Mouse (Mus musculus) C2C12 (cell line): ENCODE measurements around the gene Fam71b. TPM values are rescaled to one million over a fixed set of nuclear protein-coding genes. Genes with fewer than 3 reads are reported as not detected.
"Not testable (repeated sequence)": the region's sequence is repeated elsewhere in the genome, so short reads cannot be mapped to it uniquely, and the experiment has no call there.

ENCODE experiments used
- H3K27me3 ChIP-seq: one replicate; pipeline ENCODE4 v1.6.1; 2011; ENCODE audit not compliant: control insufficient read depth, insufficient read depth, insufficient read length
- H3K36me3 ChIP-seq: one replicate; pipeline ENCODE4 v1.6.1; 2011; ENCODE audit not compliant: control insufficient read depth, insufficient read depth
- H3K4me3 ChIP-seq: one replicate; pipeline ENCODE4 v1.5.1; 2011; ENCODE audit warnings: mild to moderate bottlenecking, control low read depth; ENCODE audit not compliant: poor library complexity, insufficient read depth, severe bottlenecking
- H3K79me2 ChIP-seq: one replicate; pipeline ENCODE4 v1.6.1; 2011; ENCODE audit not compliant: control insufficient read depth, insufficient read depth
- H3K79me3 ChIP-seq: one replicate; pipeline ENCODE4 v1.6.1; 2011; ENCODE audit warnings: low read depth, control low read depth
- H3ac ChIP-seq: one replicate; pipeline ENCODE3; 2011; ENCODE audit warnings: low read depth; ENCODE audit not compliant: control insufficient read depth, insufficient read length
- CEBPB ChIP-seq: IDR thresholded peaks from one replicate; pipeline ENCODE4 v1.6.1; 2011; ENCODE audit warnings: low read depth, mild to moderate bottlenecking, control low read depth, moderate library complexity
- CTCF ChIP-seq: IDR thresholded peaks from one replicate; pipeline ENCODE4 v1.5.1; 2011; ENCODE audit not compliant: control insufficient read depth, insufficient read depth, insufficient read length
- FOSL1 ChIP-seq: IDR thresholded peaks from one replicate; pipeline ENCODE4 v1.8.0; 2011; ENCODE audit warnings: mild to moderate bottlenecking, low read length; ENCODE audit not compliant: poor library complexity, insufficient read depth, severe bottlenecking
- MAX ChIP-seq: IDR thresholded peaks from one replicate; pipeline ENCODE4 v1.6.1; 2011; ENCODE audit warnings: mild to moderate bottlenecking, control low read depth
- MYOD1 ChIP-seq: IDR thresholded peaks from one replicate; pipeline ENCODE4 v1.6.1; 2011; ENCODE audit warnings: low read depth; ENCODE audit not compliant: control insufficient read depth, insufficient read length
- MYOG ChIP-seq: IDR thresholded peaks from one replicate; pipeline ENCODE4 v1.6.1; 2011; ENCODE audit not compliant: control insufficient read depth, insufficient read length; ENCODE audit errors: extremely low read depth
- USF1 ChIP-seq: IDR thresholded peaks from one replicate; pipeline ENCODE4 v1.6.1; 2011; ENCODE audit warnings: low read depth, mild to moderate bottlenecking, control low read depth, moderate library complexity
- polyA plus RNA-seq: library from polyadenylated mRNA; unstranded; fragments of >200 nt; fragmentation: generic; extraction: Trizol; gene quantifications from one replicate; pipeline ENCODE4 v1.2.1, GENCODE M21; 2012; ENCODE audit warnings: missing spikeins

Fam71b gene
- polyA plus RNA-seq, 1 experiment = 0.20 TPM

DNA sequence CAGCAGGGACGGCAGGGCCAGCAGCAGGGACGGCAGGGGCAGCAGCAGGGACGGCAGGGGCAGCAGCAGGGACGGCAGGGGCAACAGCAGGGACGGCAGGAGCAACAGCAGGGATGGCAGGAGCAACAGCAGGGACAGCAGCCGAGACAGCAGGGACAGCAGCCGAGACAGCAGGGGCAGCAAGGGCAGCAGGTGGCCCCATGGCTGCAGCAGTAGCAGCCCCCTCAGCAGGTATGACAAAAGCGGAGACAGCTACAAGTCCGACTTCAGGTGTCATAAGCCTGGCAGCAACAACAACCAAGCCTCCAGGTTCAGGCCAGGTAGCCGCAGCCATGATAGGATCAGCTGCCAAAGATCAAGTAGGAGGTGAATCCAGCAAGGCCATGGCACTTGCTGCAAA is 10.4 kb downstream of the Fam71b start:
- Histone ChIP-seq H3K36me3 (no peaks in the 10 kb centered on the region), H3ac (no peak overlapping the region), H3K79me2 (no peaks in the 10 kb centered on the region), H3K4me3 (no peak overlapping the region), H3K27me3 (no peaks in the 10 kb centered on the region), H3K79me3 (no peaks in the 10 kb centered on the region)
- no peak for TF ChIP-seq MYOG
- TF ChIP-seq CEBPB = no peak
- TF ChIP-seq MAX = no peak

DNA sequence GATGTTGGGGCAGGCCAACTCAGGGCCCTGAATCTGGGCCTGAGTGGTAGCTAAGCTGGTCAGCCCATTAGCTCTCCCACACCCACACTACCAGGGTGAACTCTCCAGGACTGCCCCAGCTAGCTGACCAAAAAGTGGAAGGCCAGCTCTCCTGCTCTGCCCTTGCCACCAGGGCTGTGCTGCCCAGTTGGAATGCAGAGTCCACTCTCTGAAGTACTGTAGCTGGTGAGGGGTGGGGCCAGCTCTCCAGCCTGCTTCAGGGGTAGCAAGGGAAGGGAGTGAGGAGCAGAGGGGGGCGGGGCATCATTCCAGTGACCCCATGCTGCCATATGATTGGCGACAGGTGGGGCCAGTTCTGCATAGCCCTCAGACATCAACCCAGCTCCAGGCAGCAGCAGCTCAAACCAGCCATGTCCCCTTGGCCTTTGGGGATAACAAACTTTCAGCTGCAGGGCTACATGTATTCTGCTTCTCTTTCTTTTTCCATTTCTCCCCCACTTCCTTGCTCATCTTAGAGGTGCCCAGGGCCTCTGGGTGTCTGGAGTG is 13.7 kb downstream of the Fam71b start:
- Histone ChIP-seq H3ac (no peak overlapping the region), H3K27me3 (no peaks in the 10 kb centered on the region), H3K79me3 (no peaks in the 10 kb centered on the region), H3K36me3 (no peaks in the 10 kb centered on the region), H3K4me3 (no peak overlapping the region), H3K79me2 (no peaks in the 10 kb centered on the region)
- TF ChIP-seq MYOD1 (no peak), USF1 (no peak), MAX (no peak), FOSL1 (no peak), CEBPB (no peak)

DNA sequence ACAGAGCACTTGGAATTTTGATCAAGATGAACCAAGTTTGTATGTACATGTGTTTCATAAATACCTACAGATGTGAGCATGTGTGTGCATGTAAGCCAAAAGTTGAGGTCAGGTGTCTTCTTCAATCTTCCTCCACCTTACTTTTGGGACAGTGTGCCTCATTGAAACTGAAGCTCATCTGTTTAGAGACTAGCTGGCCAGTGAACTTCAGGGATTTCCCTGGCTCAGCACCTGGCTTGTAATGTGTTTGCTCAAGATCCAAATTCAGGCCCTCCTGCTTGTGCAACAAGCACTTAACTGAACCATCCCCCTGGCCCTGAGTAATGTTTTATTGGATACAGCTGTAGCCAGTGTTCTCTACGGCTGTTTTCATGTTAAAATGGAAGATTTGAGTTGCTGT is 22.1 kb downstream of the Fam71b start:
- no peaks in the 10 kb centered on the region for H3K27me3 ChIP-seq
- H3K36me3 ChIP-seq = no peaks in the 10 kb centered on the region

DNA sequence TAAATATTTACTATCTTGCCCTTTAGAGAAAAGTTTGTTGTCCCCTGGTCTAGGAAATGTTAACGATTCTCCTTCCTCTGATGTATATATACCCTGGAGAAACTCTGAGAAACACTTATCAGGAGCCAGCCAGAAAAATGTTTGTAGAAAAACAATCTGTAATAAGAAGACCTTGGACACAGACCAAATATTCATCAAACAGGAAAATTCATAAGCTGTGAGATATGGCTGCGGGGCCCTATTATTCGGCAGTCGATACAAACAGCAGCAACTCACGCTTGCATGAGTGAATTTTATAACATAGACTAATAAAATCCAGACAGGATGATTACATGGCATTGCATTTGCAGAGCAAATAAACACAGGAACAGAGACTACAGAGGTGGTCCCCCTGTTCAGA is 22.5 kb downstream of the Fam71b start:
- Histone ChIP-seq H3K36me3 (no peaks in the 10 kb centered on the region), H3K79me2 (no peaks in the 10 kb centered on the region), H3K4me3 (no peak overlapping the region), H3ac (no peak overlapping the region), H3K27me3 (no peaks in the 10 kb centered on the region), H3K79me3 (no peaks in the 10 kb centered on the region)
- TF ChIP-seq MAX (no peak), MYOG (no peak), FOSL1 (no peak), MYOD1 (no peak), CEBPB (no peak), CTCF (no peak)

More for the DNA sequence above, 22.1 kb downstream of the Fam71b start:
- no peaks in the 10 kb centered on the region for H3K79me2 ChIP-seq
- H3K79me3 ChIP-seq = no peaks in the 10 kb centered on the region
- no peak overlapping the region for H3ac ChIP-seq
- H3K4me3 ChIP-seq = no peak overlapping the region
- TF ChIP-seq MAX = no peak
- no peak for TF ChIP-seq FOSL1

DNA sequence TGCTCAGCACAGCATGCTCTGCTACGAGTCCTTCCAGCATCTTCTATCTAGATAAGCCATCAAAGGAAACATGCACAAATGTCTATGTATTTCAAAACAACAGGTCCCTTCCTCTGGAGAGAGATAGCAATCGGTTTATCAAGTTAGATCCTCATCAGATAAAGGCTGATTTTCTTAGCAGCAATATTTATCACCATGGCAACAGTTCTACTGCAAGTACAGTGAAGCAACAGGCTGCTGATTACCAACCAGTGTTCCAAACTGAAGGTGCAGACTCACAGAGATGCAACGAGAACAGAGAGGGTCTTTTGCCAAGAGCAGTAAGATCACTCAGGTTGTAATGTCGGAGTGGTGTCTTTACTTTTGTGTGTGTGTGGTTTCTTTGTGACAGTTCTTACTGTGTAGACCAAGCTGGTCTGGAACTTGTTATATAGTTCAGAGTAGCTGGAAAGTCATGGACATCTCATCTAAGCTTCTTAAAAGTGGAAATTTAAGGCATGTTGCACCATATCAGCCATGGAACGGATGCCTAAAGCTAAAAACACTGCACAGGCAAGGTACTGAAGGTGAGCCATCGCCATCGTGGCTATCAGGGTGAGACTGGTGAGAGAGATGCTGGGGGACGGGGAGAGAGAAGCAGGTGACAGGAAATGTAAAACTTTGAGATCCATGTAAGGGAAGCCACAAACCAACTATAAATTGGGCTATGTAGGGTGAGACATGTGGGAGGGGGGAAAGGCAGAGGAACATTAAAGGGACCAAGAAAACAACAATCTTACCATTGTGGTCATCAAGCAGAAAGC is 24.9 kb downstream of the Fam71b start:
- no peaks in the 10 kb centered on the region for H3K36me3 ChIP-seq
- no peak overlapping the region for H3K4me3 ChIP-seq
- no peaks in the 10 kb centered on the region for H3K27me3 ChIP-seq
- no peaks in the 10 kb centered on the region for H3K79me3 ChIP-seq
- TF ChIP-seq CTCF = no peak
- no peaks in the 10 kb centered on the region for H3K79me2 ChIP-seq
- no peak overlapping the region for H3ac ChIP-seq

DNA sequence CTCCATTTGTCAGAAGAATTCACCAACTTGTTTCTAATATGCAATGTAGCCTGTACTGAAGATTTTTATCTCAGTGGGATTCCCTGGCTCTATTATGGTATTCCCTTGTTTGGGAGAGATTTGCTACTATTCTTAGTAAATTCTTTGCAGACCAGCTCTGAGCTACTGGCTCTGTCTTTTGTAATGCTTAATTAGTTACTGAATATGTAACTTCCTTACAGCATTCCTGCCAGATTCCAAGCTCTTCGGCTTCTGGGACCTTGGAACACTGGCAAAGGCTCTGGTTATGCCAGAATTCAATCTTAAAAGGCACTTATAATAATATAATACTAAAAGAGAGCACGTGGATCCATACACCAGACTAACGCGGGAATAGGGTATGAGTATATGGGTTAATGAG is 31.8 kb downstream of the Fam71b start:
- not testable (repeated sequence) for H3K27me3 ChIP-seq, H3K36me3 ChIP-seq, H3ac ChIP-seq, H3K79me2 ChIP-seq, H3K79me3 ChIP-seq, H3K4me3 ChIP-seq

DNA sequence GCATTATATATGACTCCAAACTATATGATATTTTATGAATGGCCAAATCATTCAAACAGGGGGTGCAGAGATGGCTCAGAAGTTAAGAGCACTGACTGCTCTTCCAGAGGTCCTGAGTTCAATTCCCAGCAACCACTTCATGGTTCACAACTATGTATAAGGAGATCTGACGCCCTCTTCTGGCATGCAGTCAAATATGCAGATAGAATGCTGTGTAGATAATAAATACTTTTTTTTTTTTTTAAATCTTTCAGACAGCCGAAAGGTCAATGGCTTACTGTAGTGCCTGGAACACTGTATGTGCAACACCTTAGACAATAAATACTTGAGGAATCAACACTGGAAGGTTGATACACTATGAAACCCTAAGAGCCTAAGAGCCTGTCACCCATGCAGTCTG is 33.8 kb downstream of the Fam71b start:
- no peak overlapping the region for H3ac ChIP-seq
- no peaks in the 10 kb centered on the region for H3K79me3 ChIP-seq
- no peaks in the 10 kb centered on the region for H3K27me3 ChIP-seq
- TF ChIP-seq CTCF = no peak
- no peak for TF ChIP-seq MAX
- TF ChIP-seq USF1 = no peak
- no peak for TF ChIP-seq MYOD1
- TF ChIP-seq CEBPB = no peak
- no peak for TF ChIP-seq MYOG
- no peak for TF ChIP-seq FOSL1
- H3K4me3 ChIP-seq = no peak overlapping the region
- H3K79me2 ChIP-seq = no peaks in the 10 kb centered on the region
- no peaks in the 10 kb centered on the region for H3K36me3 ChIP-seq
